Mouse (Mus musculus) cerebellum, postnatal 4 days (tissue): ENCODE results near the gene Isoc2a.
"Not testable (repeated sequence)": the region's sequence is repeated elsewhere in the genome, so short reads cannot be mapped to it uniquely, and the experiment has no call there.

Experiments used
- DNase-seq, 2 experiments: peaks; one replicate each; pipeline ENCODE4 v3.0.0; 2022; ENCODE audit warnings: low spot score in 2 of 2, mixed read lengths in 1 of 2

Gene Isoc2a

GRCm38 (mm10) chr7:4876753-4877221 lies at the start of gene Isoc2a:
Isoc2a (plus strand) TSS chr7:4877153.
- peak; percentile 61 to 82 for DNase-seq

GRCm38 (mm10) chr7:4830476-4830875 lies 46.5 kb upstream of the Isoc2a start:
- DNase-seq: no peak

- no peak for DNase-seq
Observed at GRCm38 (mm10) chr7:4835631-4836327, 41.2 kb upstream of the Isoc2a start.

- peak in 1 of 2 experiments; percentile 72 for DNase-seq
Observed at GRCm38 (mm10) chr7:4836351-4836792, 40.6 kb upstream of the Isoc2a start.

- no peak for DNase-seq
Observed at GRCm38 (mm10) chr7:4837639-4838038, 39.3 kb upstream of the Isoc2a start.

GRCm38 (mm10) chr7:4842077-4842476 lies 34.9 kb upstream of the Isoc2a start:
- DNase-seq: no peak

- no peak for DNase-seq
Observed at GRCm38 (mm10) chr7:4842634-4843131, 34.3 kb upstream of the Isoc2a start.

GRCm38 (mm10) chr7:4843604-4844244 lies 33.2 kb upstream of the Isoc2a start:
- peak in 1 of 2 experiments; percentile 57 for DNase-seq

GRCm38 (mm10) chr7:4844245-4844916 lies 32.6 kb upstream of the Isoc2a start, which contains the start of gene Shisa7:
Shisa7 (minus strand) TSS chr7:4844696.
- DNase-seq: no peak

GRCm38 (mm10) chr7:4844917-4845309 lies 32.0 kb upstream of the Isoc2a start:
- peak in 1 of 2 experiments; percentile 74 for DNase-seq

- DNase-seq: no peak
Observed at GRCm38 (mm10) chr7:4849372-4849771, 27.6 kb upstream of the Isoc2a start.

- DNase-seq: no peak
Observed at GRCm38 (mm10) chr7:4850621-4851314, 26.2 kb upstream of the Isoc2a start.

GRCm38 (mm10) chr7:4851315-4851688 lies 25.7 kb upstream of the Isoc2a start:
- DNase-seq: no peak

- DNase-seq: no peak
Observed at GRCm38 (mm10) chr7:4853613-4854012, 23.3 kb upstream of the Isoc2a start.

- no peak for DNase-seq
Observed at GRCm38 (mm10) chr7:4856508-4856907, 20.4 kb upstream of the Isoc2a start.

- DNase-seq: no peak
Observed at GRCm38 (mm10) chr7:4857321-4857720, 19.6 kb upstream of the Isoc2a start.

GRCm38 (mm10) chr7:4859418-4859978 lies 17.5 kb upstream of the Isoc2a start:
- no peak for DNase-seq

- DNase-seq: not testable (repeated sequence)
Observed at GRCm38 (mm10) chr7:4860926-4861325, 16.0 kb upstream of the Isoc2a start.

GRCm38 (mm10) chr7:4863041-4863440 lies 13.9 kb upstream of the Isoc2a start:
- no peak for DNase-seq

GRCm38 (mm10) chr7:4863541-4864080 lies 13.3 kb upstream of the Isoc2a start:
- no peak for DNase-seq
